Mouse (Mus musculus): Measurements from ENCODE around the gene Slc38a1.

DNA sequence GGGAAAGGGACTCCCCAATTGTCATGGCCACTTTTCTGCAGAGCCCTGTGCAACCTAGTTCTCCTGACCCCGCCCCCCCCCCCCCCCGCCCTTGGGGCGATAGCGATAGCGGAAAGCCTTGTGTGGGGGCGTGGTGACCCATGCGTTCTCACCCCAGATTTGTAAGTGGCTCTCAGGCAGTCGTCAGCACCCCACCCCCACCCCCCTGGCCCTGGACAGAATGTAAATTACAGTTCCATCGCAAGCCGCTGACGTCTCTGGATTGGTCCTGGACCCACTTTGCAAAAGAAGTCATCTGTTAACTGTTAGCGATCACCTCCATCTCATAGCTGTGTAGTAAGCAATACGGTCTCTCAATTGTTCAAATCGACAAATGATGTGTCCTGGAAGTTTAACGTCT lies 4.7 kb upstream of the Slc38a1 start:
- no peak for TF ChIP-seq CTCF (IDR thresholded peaks at IDR 0.05; ENCODE audit: borderline replicate concordance, control insufficient read depth, extremely low read depth, insufficient read depth, low read length, poor library complexity)
- TF ChIP-seq POLR2A (IDR thresholded peaks at IDR 0.05; ENCODE audit: control insufficient read depth, extremely low read depth, insufficient read depth, low read length, poor library complexity), result no peak

All from thymus, adult 2 months (tissue).